Mouse (Mus musculus) mouse trophoblast stem cell (cell line): ENCODE measurements at regions not wholly inside any gene's neighbourhood (a gene's known extent, or its start where the extent isn't known, plus 50 kb on each side); places are given as distances from the start of the nearest gene placed in this dataset.

Source experiments
- in situ Hi-C, 2 experiments: fragments of 300-500 bp; cut with MseI, MboI; formaldehyde crosslinking; loops; 2 replicates in 1 of 2; 3 replicates in 1 of 2; pipeline ENCODE4 v1.15.1; 2025

DNA sequence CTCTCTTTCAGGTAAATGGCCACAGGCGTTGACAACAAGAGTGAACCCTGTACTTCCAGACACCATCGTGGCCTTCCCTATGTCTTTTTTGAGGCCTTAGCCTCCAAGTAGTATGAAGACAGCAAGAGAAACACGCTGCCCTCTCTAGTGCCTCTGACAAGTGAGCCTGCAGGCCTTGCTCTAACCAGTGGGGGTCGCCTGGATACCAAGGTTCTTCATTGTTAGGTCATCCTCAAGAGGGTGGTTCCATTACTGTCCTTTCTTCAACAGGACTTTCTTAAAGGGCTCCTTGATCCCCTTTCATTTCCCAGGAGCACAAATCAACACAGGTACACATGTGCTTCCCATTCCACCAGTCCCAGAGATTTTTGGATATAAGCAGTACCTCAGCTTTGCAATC lies 688.9 kb downstream of the Basp1 start:
- in situ Hi-C loops: loop anchor here (10.0 kb wide), 1 partner anchor 690 kb away; the partner anchor contains the start of gene Basp1 (in 2 of the 2)

DNA sequence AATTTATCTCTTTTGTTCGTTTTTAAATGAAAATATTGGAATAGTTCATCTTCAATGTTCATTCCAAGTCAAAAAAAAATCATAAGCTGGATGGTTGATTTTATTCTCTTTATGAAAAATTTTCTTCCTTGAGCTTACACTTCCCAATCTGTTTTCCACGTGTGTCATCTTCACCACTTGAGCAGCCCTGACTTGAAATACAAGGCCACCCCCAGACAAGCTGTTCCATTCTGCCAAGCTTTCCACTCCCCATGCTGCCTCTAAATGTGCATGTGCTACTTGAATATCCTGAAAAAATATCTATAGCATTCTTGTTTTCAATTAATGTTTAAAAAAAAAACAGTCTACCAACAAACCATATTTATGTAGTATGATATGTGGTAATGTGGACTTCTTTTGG lies 693.2 kb downstream of the Basp1 start:
- in situ Hi-C loops: loop anchor here (10.0 kb wide), 1 partner anchor 694 kb away; the partner anchor contains the start of gene Basp1 (in 2 of the 2)

DNA sequence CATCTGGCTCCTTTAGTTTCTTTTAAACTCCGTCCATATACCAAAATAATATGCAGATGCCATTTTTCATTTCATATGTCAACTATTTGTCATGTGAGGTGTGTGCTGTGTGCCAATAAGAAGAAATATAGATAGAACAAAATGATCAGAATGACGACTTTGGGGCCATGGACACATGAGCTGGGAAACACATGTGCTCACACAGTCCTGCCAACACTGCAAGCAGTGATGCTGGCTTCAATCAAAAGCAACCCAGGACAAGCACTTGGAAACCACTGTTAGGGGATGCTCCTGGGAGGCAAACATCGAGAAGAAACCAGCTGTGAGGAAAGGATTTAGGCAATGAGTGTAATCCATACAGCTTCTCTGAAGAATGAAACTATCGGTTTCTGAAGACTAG lies 731.4 kb downstream of the Basp1 start:
- in situ Hi-C loops: no loop called here

DNA sequence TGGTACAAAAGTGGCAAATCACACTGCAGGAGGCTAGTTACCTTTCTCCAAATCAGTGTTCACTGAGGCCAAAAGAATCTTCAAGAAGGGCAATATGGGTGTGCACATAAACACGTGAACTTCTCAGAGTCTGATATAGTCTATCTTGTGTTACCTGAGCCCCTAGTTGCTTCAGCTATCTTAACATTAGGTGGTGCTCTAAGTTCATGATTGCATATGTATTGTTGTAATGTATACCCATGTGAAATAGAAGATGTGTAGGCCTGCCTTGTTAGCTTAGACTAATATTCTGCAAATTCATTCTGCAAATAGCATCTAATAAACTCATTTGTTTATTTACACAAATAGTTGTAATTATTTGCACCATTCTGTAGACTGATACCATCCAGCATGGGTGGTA lies 764.6 kb downstream of the Basp1 start:
- in situ Hi-C loops: no loop called here

DNA sequence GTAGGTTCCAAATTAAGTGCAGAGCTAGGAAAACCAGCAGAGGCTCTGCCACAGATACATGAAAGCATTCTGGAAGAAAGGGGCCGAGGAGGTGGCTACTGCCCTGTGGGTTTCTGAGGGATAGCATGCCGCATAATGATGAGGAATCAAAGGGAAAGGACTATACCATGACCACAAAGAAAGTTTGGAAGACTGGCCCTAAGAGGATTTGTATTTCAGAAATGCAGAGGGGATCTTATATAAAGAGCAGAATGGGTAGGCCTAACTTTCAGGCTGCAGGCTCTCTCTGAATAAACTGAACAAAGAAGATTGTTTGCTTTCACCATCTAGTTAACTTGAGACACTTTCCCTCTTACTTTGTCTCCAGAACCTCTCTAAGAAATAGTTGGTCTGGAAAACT lies 777.9 kb downstream of the Basp1 start:
- in situ Hi-C loops: no loop called here

DNA sequence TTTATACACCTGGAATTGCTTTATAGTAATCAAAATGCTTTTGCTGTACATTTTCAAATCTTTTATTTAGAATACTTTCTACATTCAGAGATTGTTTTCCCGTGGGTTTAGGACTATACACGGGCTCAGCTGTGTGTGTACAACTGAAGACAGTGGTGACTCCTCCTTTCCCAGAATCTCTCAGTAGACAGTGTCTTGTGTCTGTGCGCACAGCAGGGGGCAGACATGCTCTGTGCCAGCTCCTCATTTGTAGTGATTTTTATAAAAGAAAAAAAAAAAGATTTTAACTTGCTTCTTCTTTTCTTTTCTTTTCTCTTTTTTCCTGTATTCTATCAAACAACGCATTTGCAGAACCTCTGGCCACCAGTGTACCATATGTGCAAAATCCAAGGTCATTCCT lies 817.3 kb downstream of the Basp1 start:
- in situ Hi-C loops: loop anchor here (10.0 to 25.0 kb wide), 3 partner anchors 541 to 819 kb away; partner anchors contain the start of gene Basp1 (in 2 of the 2)

DNA sequence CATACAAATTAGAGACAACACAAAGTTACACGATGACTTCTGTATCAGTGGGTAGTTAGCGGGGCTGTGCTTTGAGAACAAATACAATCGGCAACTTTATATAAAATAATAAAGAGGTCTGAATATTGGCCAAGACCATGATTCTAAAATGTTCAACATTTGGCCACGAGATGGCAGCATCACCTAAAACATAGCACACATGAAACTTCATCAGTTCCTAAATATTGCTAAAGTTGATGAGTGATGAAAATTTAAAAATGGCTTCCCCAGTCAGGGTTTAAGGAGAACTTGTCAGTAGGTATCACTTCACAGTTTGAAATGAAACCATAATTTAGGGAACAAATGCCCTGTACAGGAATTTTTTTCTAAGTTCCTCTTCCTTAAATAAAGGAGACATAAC lies 824.6 kb downstream of the Basp1 start:
- in situ Hi-C loops: loop anchor here in 1 of 2 experiments (25.0 kb wide), 2 partner anchors 548 to 823 kb away; partner anchors contain the start of gene Basp1

DNA sequence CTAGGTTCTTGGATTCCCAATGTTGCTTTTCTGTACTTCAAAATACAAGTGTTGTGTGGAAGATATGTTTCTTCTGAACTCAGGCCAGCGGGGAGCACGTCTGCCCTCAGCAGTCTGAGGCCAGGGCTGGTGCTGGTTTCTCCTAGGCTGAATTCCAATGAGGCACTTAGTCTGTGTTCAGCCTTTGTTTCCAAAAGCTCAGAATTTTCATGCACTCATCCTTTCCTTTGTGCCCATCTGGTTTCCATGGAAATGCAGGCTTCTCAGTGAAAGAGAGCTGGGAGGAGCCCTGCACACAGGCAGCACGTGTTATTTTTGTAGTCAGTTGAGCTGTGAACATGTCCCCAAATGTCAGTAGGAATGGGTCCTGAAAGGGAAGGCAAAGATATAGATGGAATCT lies 846.6 kb downstream of the Basp1 start:
- in situ Hi-C loops: no loop called here

DNA sequence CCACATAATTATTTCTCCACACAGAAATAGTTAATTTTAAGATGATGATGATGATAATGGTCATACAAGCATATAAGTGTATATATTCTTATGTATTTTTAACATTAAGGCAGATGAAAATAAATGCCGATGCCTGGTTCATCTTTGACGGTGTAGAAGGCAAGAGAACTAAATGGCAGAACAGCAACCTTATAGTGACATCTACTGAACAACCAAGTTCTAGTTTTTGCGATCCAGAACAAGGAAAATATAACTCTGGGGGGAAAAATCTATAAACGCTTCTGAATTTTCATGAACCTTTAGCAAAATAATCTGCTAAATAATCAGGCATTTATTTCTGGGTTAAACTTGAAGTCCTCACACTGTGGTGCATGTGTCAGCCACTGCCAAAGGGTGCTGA lies 856.8 kb downstream of the Basp1 start:
- in situ Hi-C loops: no loop called here

DNA sequence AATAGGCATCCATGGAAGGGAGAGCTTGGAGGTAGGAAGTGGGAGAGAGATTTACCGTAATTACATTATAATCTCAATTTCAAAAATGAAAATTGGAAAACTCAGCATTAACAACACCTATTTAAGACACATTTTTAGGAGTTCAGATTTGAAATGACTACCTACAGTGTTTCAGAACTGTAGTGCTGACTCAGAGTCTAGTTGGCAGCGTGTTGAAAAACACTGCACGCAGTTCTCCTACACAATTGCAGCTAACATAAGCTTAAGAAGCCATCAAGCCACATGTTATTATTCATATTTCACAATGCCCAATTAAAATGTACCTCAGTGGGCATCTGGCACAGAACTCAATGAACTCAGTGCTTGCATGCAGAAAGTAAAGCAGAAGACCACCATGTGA lies 863.5 kb downstream of the Basp1 start:
- in situ Hi-C loops: no loop called here

DNA sequence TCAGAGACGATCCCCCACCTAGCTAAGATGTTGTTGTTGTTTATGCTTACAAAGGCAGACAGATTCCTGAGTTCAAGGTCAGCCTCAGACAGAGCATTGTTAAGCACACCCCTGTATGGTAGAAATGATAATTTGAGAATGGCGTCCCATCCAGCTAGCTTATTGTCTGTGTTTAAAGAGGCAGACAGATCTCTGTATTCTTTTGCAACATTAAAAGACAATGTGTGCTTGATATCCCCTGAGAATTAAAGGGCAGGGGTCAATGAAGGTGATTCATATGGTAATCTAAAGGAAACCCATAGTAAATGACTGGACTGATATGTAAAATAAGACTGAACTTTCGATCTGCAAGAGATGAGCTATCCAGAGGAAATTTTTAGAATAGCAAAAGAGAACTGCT lies 883.5 kb downstream of the Basp1 start:
- in situ Hi-C loops: no loop called here

DNA sequence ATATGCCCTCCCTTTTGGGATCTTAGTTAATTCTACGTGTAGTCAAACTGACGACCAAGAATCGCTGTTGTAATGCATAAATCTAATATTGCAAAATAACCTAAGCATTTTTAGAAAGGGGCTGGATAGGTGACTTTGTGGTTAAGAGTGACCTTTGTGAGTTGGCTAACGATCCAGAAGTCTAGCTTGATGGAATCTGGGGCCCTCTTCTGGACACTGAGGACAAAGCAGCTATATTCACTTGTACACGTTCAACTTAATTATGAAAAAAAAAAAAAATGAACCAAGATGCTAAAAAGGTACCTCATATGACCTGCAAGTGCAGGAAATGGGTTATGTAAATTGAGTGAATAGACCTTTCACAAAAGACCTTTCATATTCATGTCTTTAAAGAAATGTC lies 886.2 kb downstream of the Basp1 start:
- in situ Hi-C loops: no loop called here

DNA sequence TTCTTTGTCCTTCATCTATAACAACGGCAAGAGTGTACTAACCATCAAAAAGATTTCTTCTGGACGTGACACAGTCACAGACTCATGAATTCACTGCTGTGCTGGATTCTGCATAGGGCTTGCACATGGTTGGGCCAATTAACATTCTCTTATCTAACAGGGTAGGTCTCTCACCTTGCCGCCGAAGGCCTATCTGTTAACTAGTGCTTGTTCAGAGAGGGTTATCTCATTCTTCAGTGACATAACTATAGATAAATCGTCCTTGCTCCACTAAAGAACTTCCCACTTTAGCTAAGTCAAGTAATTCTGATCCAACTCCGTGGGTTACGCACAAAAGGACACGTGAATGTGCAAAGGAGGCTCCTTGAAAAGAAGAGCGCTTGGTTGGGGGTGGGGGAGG lies 899.6 kb downstream of the Basp1 start:
- in situ Hi-C loops: no loop called here

DNA sequence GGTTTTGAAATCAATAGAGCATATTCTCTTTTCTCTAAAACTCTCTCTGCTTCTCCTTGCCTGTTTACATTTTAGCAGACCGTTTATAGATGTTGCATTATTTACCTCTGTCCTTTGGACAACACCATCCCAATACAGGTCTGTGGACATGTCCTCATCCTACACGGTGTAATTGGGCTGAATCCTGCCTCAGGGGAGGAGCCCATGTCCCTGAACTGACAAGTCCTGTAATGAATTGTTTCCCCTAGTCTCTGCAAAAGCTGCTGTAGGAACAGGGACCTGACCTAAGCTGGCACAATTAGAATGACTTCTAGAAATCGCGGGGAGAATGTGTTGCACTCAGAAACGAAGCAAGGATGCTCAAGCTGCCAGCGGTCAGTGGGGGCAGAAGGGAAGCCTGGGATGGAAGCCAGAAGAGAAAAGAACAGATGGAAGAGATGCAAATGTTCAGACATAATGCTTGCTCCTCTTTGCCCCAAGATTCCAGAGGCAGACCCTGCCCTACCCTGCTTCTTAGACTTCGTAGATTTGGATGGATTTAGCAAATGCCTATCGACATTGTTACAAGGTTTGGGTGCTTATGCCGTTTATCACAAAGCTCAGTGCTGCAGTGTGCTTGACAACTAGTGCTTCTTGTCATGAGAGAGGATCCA lies 911.5 kb downstream of the Basp1 start:
- in situ Hi-C loops: no loop called here

DNA sequence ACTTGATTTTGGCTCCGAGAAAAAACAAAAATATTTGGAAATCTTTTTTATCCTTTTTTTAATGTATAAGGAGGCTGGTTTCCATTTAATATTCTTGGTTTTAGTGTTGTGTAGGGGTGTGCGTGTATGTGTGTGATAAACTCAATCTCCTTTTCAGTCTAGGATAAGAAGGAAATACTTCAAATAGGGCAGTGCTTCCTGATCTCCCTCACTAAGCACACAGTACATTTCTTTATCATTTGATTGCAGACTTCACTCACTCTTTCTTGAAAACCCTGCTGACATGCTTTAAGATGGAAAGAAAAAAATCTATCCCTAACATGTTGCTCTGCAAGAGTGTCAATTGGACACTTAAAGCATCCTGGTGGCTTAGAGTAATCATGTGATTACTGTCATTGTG lies 927.3 kb downstream of the Basp1 start:
- in situ Hi-C loops: no loop called here

DNA sequence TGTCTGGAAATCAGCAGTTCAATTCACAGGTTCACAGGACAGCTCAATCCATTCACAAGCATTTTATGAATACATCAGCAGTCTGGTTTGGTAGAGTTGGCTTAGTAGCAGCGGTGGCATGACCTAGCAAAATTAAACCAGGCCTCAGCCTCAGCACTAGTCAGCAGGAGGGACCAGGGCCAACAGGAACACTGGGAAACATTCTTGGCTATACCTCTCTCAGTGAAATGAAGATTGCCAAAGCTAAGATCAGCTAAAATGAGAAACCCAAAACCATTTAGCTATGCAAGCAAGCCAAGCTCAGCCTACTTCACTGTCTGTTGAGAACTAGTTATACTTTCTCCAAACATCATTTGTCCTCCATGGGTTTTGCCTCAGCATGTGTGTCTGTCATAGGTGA lies 945.3 kb downstream of the Basp1 start:
- in situ Hi-C loops: no loop called here

DNA sequence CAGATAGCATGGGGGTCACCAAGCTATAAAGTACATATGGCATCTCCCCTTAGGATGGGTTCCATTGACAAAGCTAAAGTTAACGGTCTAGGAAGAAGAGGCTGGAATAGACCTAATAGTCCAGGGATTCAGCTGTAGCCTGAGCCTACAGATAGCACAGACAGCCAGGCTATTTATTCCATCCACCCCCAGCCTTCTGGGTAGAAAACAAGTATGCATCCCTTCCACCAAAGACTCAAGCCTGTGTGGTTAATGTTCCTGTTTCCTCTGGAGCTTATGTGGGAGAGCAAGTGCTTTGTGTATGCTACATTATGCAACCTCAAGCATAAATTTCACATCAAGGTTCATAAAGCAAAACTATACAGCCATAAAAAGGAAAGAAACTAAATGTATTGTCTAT lies 955.8 kb downstream of the Basp1 start:
- in situ Hi-C loops: no loop called here

DNA sequence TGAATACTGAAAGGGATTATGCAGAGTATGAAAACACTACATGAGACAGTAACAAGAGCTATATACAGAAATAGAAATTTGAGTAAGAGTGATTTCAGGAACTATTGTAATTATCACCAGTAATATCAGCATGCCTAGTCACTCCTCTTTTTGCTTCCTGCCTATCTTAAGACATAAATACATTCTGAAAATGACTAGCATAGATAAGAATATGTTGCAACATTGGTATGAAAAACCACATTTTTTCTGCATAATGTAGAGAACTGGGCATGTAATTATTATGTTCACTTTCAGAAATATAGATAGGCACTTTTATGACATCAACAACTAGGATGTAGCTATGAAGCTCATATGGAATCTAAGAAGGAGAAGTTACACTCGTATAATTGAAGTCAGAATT lies 980.5 kb downstream of the Basp1 start:
- in situ Hi-C loops: no loop called here

DNA sequence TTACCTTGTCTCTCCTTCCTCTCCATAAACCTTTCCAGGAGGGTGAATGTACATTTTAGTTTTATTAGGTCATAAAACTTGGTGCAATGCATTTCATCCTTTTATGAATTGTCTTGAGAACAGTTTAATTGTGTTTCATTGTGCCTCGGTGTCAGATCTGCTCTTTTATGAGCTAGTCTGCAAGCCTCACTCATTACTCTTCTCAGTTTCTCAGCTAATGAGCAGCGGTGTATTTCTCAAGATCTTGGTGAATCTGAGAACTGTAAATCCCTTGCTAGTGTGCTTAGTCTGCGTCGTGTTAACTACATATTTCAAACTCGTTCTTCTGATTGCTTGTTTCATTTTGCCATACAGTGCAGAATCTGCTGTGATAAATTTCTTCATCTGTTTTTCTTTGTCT lies 984.4 kb downstream of the Basp1 start:
- in situ Hi-C loops: no loop called here

DNA sequence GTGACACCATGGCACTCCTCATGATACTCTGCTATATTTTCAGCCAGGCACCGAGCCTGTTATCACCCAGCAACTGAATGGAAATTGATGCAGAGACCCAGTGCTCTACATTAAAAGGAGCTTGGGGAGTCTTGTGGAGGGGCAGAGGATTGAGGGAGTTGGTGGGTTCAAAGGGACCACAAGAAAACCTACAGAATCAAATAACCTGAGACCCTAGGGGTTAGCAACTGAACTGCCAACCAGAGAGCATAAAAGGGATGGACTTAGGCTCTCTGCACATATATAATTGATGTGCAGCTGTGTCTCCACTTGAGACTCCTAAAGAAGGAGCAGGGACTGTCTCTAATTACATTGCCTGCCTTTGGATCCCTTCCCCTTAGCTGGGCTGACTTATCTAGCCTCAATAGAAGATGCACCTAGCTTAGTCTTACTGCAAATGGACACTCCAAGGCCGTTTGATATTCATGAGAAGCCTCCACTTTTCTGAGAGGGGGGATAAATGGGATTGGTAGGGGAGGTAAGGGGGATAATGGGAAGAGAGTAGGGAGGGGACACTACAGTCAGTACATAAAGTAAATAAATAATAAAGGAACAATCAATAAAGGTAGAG lies 991.1 kb downstream of the Basp1 start:
- in situ Hi-C loops: loop anchor here (25.0 kb wide), 1 partner anchor 935 kb away; no protein-coding TSS in a partner anchor

DNA sequence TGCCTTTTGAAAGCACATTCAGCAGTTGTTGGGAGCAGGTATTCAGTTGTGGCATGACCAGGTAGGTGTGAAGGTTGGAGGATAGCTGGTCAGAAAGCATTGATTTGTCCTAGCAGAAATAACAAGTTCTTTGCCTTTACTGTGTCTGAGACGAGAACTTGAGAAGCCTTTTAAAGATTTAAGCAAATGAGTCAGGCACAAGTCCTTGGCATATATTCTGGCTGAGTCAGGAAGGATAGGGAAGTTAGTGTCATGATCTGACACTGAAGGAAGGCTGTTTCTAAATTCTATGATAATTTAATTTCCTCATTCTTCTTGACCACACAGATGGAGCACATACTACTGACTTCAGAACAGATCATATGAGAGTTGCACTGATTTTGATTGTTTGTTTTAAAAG lies 993.8 kb downstream of the Basp1 start:
- in situ Hi-C loops: loop anchor here (25.0 kb wide), 1 partner anchor 932 kb away; no protein-coding TSS in a partner anchor

DNA sequence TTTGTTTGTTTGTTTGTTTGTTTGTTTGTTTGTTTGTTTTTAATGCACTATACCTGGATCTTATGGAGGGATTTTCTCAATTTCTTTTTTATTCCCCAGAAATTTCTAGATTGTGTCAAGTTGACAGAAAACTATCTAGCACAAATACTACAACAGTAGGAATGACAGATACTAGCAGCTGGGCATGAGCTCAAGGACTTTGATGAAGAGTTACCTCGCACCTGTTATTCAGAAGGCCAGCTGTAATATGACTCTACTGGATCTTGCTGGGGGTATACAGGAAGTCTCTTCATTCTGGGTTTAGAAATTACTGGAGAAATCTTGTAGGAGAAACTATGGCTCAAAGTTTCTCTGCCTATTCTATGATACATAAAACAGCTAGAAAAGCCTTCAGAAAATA lies 994.4 kb downstream of the Basp1 start:
- in situ Hi-C loops: loop anchor here (25.0 kb wide), 1 partner anchor 932 kb away; no protein-coding TSS in a partner anchor

DNA sequence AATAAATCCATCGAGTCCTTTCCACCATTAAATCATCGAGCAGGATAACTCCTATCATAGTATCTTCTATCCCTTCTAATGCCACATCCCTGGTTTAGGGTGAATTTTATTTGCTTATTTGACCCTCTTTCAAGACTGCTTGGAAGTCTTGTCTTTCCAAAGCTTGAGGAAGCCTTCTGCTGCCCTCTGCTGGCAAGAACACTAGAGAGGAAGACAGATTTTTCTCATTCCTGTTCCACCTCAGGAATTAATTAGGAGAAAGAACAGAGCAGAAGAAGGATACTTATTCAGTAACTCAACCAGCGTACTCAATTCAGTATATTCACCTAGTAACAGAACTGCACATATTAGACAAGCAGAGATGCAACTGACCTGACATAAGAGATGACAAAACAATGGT lies 1005.9 kb downstream of the Basp1 start:
- in situ Hi-C loops: loop anchor here (25.0 kb wide), 1 partner anchor 920 kb away; no protein-coding TSS in a partner anchor
